Mouse (Mus musculus) bone marrow macrophage, adult 2 months (primary cell): ENCODE results near the gene Noct.

Experiments
- CTCF ChIP-seq: IDR thresholded peaks from 2 replicates; pipeline ENCODE4 v1.5.1; 2012; ENCODE audit warnings: low read depth, mild to moderate bottlenecking, low read length, moderate library complexity
- POLR2A ChIP-seq: IDR thresholded peaks from 2 replicates; pipeline ENCODE4 v1.6.1; 2012; ENCODE audit warnings: mild to moderate bottlenecking, low read depth, low read length, borderline replicate concordance

DNA sequence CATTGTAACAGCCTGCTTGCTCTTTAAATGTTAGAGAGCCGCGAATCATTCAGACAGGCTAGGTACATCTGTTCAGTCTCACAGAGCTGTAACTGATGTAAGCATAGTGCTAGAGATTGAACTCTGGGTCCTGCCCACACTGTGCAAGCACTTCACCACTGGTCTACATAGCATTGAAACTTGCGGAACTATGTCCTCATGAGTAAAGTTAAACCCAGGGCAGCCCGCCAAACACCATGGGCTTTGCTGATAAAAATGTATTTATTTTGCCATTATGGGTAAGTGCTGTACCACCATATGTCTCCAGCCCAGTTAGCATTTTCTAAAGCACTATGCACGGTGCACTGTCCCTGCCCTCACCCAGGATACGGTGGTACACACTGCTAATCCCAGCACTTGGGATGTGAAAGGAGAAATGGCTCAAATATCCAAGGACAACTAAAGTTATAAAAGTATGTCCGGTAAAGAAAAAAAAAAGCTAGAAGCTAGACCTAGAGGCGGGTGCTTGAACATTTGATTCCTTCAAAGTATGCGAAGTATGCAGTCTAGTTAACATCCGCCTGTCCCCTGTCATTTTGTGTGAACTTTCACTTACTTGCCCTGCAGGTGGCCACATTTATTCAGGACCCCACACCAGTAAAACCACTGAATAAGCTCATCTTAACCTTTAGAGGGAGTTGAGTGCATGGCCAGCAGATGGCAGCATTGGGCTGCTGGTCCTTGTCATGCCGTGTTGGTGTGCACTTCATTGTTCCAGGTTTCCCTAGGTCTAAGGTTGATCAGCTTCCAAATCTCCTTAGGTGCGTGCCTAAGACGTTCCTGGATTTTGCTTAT is 9.9 kb downstream of the Noct start:
- TF ChIP-seq POLR2A (no peak), CTCF (peak; percentile 82)
